Mouse (Mus musculus): ENCODE measurements around the gene Ice1.

The Ice1 gene

DNA sequence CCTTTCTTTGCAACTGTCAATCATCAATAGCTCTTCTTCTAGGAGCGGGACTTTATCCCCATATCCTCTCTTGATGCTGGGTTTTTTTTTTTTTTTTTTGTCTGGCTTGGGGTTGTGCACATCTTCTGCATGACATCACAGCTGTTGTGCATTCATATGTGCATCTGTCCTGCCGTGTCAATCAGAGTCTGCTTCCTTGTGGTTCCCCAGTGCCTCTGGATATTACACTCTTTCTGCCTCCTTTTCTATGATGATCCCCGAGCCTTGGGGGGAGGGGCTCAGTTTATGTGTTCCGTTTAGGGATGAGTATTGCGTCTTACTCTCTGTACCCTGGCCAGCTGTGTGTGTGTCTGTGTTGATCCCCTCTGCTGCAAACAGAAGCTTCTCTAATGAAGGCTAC is 84.0 kb downstream of the Ice1 start:
- DNase-seq: no peak

DNA sequence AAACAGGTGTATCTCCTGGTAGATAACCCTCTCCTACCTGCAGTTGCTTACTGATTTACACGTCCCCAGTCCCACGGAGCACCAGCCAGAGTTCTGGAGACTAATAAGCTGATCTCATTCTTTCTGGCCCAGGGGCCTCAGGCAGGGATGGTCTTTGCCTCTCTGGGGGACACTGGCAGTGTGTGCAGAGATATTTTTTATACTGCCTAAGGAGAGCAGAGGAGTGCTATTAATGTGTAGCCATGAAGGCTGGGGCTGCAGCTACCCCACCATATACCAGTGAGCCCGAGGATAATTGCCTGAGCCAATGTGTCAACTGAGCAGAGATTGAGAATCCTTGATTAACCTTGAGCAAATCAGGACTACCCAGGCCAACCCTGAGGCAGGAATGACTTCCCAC is 90.0 kb downstream of the Ice1 start:
- DNase-seq: no peak

DNA sequence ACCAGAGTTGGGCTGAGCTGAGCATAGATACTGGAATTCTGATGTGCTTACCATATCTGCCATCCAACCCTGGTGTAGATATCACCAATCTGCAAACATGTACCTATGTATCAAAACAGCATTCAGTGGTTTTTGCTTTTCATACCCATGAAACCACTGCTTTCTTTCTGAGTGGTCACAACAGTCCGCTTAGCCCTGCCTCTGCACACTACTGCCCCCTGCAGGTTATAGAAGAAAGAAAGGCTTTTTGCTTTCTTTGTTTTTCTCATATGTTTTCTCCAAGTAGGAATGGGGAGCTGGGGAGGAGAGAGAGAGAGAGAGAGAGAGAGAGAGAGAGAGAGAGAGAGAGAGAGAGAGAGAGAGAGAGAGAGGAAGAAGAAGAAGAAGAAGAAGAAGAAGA is 92.2 kb downstream of the Ice1 start:
- DNase-seq: peak; percentile 52 to 54

DNA sequence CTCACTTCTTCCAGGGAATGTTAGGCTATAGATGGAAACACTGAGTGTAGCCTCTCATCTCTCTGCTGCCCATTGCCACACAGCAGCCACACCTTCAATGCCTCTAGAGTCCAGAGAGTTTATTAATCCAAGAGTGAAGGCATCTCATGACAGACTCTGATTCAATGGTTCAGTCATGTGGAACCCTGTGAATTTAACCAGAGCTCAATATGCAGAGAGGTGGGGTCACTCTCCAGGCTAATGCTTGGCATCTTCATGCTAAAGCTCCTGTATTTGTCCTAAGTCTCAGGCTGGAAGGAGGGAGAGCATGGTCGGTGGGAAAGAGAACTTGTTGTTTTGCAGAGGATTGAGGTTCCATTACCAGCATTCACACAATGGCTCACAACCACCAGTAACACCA is 97.6 kb downstream of the Ice1 start:
- no peak for DNase-seq

DNA sequence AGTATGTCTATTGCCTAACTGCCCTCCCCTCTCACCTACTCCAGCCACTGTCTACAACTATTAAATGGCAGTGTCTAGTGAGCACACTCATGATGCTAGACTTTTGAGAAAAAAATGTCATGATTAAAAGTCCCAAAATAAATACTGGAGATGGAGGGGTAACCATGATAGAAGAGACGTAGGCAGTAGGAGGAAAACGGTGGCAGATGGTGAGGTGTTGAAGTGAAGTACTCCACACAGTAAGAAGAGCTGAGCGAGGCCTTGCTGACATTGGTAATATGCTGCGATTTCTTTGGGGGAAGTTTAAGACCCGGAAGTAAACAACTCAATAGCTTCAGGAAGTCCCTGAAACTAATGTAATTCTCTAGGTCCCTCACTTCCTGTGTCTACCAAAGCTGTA is 104.0 kb downstream of the Ice1 start:
- no peak for DNase-seq

DNA sequence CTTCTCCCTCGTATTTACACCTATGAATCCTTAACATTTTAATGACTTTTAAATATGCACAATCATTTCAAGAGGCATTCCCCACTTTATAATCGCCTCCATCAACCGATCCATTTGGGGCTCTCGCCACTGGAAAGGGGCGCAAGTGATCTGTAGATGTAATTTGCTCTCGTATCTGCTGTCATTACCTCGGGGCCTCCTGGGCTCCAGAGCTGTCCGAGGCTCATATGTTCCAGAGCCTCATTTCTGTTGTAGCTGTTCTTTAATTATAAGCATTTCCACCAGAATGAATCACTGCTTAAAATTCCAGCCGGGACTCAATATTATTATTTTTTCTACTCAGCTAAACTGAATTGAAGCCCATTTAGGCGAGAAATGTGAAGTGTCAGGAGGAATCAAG is 104.7 kb downstream of the Ice1 start:
- no peak for DNase-seq

DNA sequence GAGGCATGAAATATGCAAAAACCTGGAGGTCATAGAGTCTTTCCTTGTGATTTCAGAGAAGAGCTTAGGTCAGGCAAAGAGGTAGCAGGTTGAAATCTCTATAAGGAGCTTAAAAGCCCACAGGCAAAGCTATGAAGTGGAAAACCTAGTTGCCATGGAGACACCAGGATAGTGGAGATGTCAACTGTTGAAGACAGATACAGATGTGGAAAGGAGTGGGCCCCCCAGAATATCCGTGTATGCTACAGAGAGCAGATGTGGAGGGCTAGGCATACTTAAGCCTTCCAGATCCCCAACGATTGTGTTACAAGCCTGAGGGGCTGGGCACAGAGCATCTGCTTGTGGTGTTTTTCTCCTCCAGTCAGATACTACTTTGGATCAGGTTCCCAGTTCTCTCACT is 119.8 kb downstream of the Ice1 start:
- DNase-seq: no peak

DNA sequence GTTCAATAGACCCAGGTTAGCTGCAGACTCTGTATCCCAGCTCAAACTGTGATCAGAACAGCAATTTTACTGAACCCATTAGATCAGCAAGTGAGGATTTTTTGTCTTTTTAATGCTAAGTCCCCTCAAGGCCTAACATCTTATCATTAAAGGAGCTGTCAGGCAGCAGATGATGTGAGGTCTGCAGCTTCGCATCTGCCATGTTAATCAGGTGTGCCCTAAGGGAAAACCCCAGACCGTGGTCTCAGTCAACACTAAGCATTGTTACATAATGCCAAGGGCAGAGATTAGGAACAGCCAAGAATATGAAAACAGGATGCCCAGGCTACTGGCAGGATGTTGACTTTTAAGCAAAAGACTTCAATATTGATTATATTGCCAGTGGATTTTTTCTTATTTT is 122.4 kb downstream of the Ice1 start:
- no peak for DNase-seq

DNA sequence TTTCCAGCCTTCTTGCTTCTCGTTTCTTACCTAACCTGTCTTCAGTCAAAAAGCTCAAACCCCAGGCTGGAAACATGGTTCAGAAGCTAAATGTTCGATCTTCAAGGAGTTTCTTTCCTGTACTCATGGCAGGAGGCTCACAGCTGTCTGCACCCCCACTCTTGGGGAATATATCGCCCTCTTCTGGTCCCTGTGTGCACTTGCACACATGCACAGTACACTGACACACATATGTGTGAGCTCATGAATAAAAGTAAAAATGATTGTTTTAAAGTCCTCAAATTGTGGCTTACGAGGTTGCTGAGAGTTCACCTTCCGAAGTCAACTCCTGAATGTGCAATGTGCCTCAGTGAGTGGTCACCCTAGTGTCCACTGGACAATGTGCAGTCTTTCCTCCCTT is 127.2 kb downstream of the Ice1 start:
- no peak for DNase-seq

DNA sequence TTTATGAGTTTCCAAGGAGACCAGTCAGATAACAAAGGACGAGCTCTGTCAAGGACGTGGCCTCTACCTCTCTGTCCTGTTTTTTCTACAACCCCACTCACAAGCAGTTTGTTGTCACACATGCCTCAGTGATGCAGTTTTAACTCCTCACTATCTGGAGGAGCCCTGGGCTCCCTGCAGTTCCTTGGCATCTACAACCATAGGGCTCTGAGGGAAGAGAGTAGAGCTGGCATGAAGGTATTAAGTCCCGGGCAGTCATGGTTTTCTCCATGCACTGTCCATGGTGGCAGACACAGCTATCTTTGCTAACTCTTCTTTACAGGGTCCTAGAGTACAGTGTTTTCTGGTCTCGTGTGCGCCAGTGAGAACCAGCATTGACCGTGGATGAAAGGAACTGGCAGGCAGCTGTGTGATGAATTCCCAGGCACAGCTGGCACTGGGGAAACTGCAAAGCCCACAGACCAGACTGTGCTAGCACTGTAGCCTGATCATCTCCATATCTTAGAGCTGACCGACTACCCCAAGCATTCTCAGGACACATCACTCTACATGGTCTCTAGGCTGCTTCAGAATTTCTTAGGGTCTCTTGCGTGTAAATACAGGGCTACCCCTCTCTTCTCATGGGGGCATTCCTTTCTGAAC is 127.9 kb downstream of the Ice1 start:
- peak; percentile 36 for DNase-seq

DNA sequence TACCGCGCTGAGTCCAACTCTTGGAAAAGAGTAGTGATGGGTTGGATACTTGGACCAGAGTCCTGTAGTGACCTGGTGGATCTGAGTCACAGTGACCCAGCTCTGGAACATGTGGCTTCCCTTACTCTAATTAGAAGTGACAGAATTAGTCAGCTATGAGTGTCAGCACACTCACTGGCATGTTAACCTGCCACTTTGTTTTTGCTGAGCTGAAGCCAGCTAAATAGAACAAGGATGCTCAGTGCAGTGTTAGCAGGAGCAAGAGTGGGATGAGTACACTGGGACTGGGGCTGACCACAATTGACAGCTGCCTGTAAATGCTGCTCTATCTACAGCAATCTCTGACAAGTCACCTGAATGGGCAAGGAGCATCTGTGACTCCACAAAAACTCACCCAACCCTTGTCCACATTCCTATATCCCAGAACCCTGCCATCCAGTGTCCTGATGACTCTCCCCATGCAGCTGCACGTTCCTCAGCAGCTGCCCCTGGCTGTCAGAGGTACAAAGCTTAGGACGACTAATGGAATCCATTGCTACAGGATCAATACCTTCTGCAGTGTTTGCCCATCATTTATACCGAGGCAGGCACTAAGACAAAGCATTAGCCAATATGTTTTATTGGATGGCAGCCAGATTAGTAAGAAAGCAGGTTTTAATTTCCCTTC is 128.6 kb downstream of the Ice1 start:
- DNase-seq: no peak

All from cerebellum, postnatal 14 days (tissue).